Mouse (Mus musculus) intestine, postnatal 0 days (tissue): ENCODE data around the gene Myl6b. TPM values are rescaled to one million over a fixed set of nuclear protein-coding genes. Genes with fewer than 3 reads are reported as not detected.
A peak's percentile ranks its signal among the peaks of the same experiment; 100 is the strongest.
"Not testable (repeated sequence)": the region's sequence is repeated elsewhere in the genome, so short reads cannot be mapped to it uniquely, and the experiment has no call there.

ENCODE experiments used
- ATAC-seq: fragments of 200-750 bp; cut with Nextera tagmentation; 2 replicates; pipeline ENCODE4 v1.8.0; 2017; ENCODE audit warnings: mild to moderate bottlenecking, moderate TSS enrichment, moderate library complexity
- H3K27ac ChIP-seq: fragments of 300-500 bp; sonication (generic); 2 replicates; pipeline ENCODE4 v1.5.1; 2014; ENCODE audit warnings: mild to moderate bottlenecking, low read depth, low read length, moderate library complexity
- H3K27me3 ChIP-seq: fragments of 300-500 bp; sonication (generic); replicated peaks from 2 replicates; pipeline ENCODE4 v1.6.1; 2014; ENCODE audit warnings: low read length, mixed read lengths; ENCODE audit not compliant: control insufficient read depth, insufficient read depth
- H3K36me3 ChIP-seq: fragments of 300-500 bp; sonication (generic); 2 replicates; pipeline ENCODE4 v1.6.1; 2014; ENCODE audit warnings: mild to moderate bottlenecking, moderate library complexity; ENCODE audit not compliant: control insufficient read depth, insufficient read depth
- H3K4me1 ChIP-seq: fragments of 300-500 bp; sonication (generic); replicated peaks from 2 replicates; pipeline ENCODE4 v1.6.1; 2014; ENCODE audit warnings: antibody characterized with exemption, low read length, mixed read lengths; ENCODE audit not compliant: control insufficient read depth, insufficient read depth
- H3K4me2 ChIP-seq: fragments of 300-500 bp; sonication (generic); replicated peaks from 2 replicates; pipeline ENCODE4 v1.6.1; 2014; ENCODE audit warnings: low read depth, mild to moderate bottlenecking, moderate library complexity
- H3K4me3 ChIP-seq: fragments of 300-500 bp; sonication (generic); 2 replicates; pipeline ENCODE4 v1.5.1; 2014; ENCODE audit warnings: low read depth, low read length
- H3K9ac ChIP-seq: fragments of 300-500 bp; sonication (generic); 2 replicates; pipeline ENCODE4 v1.6.1; 2014; ENCODE audit warnings: mild to moderate bottlenecking, low read depth, low read length
- H3K9me3 ChIP-seq: fragments of 300-500 bp; sonication (generic); 2 replicates; pipeline ENCODE4 v1.6.1; 2016; ENCODE audit warnings: mixed run types; ENCODE audit not compliant: control insufficient read depth
- CTCF ChIP-seq: sonication (generic); IDR thresholded peaks from 2 replicates; pipeline ENCODE4 v1.5.1; 2016; ENCODE audit warnings: low read depth, mild to moderate bottlenecking, control low read depth, antibody characterized with exemption, moderate library complexity
- WGBS: fragments of 180-500 bp; shearing (Covaris S2); extraction: QIAGEN DNeasy Blood & Tissue Kit; methylation state at CpG from one replicate; pipeline ENCODE4 v1.1.7; 2014; 5-methylcytosine and 5-hydroxymethylcytosine counted together
- polyA plus RNA-seq: library from polyadenylated mRNA; unstranded; fragments of >200 nt; fragmentation: Nextera tagmentation; extraction: Ambion mirVana; gene quantifications from 2 replicates; pipeline ENCODE4 v1.2.1, GENCODE M21; 2015

Gene Myl6b
- polyA plus RNA-seq, 1 experiment from 2014 or later, result 1.3 TPM

DNA sequence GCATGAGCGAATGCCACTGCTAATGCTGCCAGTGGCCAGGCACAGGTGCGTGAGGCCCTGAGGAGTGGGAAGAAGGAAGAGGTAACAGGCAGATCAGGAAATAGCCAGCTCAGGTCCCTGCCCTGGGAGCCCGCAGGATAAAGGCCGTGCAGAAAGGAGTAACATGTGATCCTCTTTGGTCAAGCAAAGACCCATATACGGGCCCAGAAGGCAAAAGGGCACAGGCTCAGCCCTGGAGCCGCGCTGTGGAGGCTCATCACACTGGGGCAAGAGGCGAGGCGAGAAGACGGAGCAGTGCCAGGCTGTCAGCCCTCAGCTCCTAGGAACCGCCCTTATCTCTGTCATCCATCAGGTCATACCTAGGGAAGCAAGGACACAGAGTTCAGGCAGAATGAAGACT, 11.8 kb upstream of the Myl6b start:
- 80% methylated on average over 11 of the region's 11 CpGs for WGBS
- no peak overlapping the region for H3K4me2 ChIP-seq
- H3K27me3 ChIP-seq, result no peaks in the 10 kb centered on the region
- 0 out of 2 replicates have a peak overlapping the region, but pooled peaks have one; percentile 8 for H3K27ac ChIP-seq
- peaks cover 36% of the 10 kb centered on the region for H3K36me3 ChIP-seq
- no peaks in the 10 kb centered on the region for H3K9me3 ChIP-seq
- no peaks in the 10 kb centered on the region for H3K4me1 ChIP-seq
- no peak for ATAC-seq
- no peak for TF ChIP-seq CTCF
- H3K4me3 ChIP-seq, result no peak overlapping the region
- H3K9ac ChIP-seq, result no peak overlapping the region

- no peak overlapping the region for H3K4me3 ChIP-seq
- 62% methylated on average over 4 of the region's 4 CpGs for WGBS
- H3K4me2 ChIP-seq, result no peak overlapping the region
- no peak overlapping the region for H3K9ac ChIP-seq
- no peaks in the 10 kb centered on the region for H3K27me3 ChIP-seq
- H3K9me3 ChIP-seq, result no peaks in the 10 kb centered on the region
- no peak for ATAC-seq
- H3K4me1 ChIP-seq, result no peaks in the 10 kb centered on the region; the same call in 1 of the 2 replicates
- TF ChIP-seq CTCF, result no peak
- peak overlapping the region; percentile 8; the same call in 1 of the 2 replicates for H3K27ac ChIP-seq
- peaks cover 36% of the 10 kb centered on the region for H3K36me3 ChIP-seq
Observed at GRCm38 (mm10) chr10:128509831-128510230, 11.3 kb upstream of the Myl6b start.

GRCm38 (mm10) chr10:128509203-128509602, 10.7 kb upstream of the Myl6b start:
- H3K4me3 ChIP-seq, result no peak overlapping the region
- H3K4me1 ChIP-seq, result no peaks in the 10 kb centered on the region; the same call in 1 of the 2 replicates
- H3K9me3 ChIP-seq, result no peaks in the 10 kb centered on the region
- WGBS, result 87% methylated on average over 9 of the region's 9 CpGs
- H3K4me2 ChIP-seq, result no peak overlapping the region
- no peak overlapping the region for H3K27ac ChIP-seq
- TF ChIP-seq CTCF, result no peak
- ATAC-seq, result no peak
- H3K27me3 ChIP-seq, result no peaks in the 10 kb centered on the region
- peaks cover 36% of the 10 kb centered on the region for H3K36me3 ChIP-seq
- no peak overlapping the region for H3K9ac ChIP-seq

GRCm38 (mm10) chr10:128508260-128508659, 9.8 kb upstream of the Myl6b start:
- Histone ChIP-seq H3K9me3 (no peaks in the 10 kb centered on the region), H3K36me3 (peaks cover 29% of the 10 kb centered on the region), H3K4me3 (no peak overlapping the region), H3K27me3 (no peaks in the 10 kb centered on the region), H3K27ac (no peak overlapping the region), H3K4me2 (no peak overlapping the region), H3K9ac (no peak overlapping the region), H3K4me1 (no peaks in the 10 kb centered on the region; the same call in 1 of the 2 replicates)
- no peak for ATAC-seq
- no peak for TF ChIP-seq CTCF
- WGBS, result 66% methylated on average over 9 of the region's 9 CpGs

DNA sequence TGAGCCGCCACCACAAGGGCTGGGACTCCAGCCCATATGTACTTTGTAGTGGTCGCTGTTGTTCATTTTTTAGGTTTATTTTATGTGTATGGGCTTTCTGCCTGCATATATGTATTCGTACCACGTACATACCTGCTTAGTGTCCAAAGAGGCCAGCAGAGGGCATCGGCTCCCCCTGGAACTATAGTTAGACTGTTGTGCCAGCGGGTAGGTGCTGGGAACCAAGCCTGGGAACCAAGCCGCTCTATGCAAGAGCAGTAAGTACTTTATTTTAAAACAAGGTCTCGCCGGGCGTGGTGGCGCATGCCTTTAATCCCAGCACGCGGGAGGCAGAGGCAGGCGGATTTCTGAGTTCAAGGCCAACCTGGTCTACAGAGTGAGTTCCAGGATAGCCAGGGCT, 7.5 kb upstream of the Myl6b start:
- H3K4me3 ChIP-seq, result no peak overlapping the region
- no peaks in the 10 kb centered on the region for H3K27me3 ChIP-seq
- no peak overlapping the region for H3K9ac ChIP-seq
- H3K4me1 ChIP-seq, result no peaks in the 10 kb centered on the region; the same call in 1 of the 2 replicates
- TF ChIP-seq CTCF, result peak; percentile 37
- no peaks in the 10 kb centered on the region for H3K9me3 ChIP-seq
- H3K27ac ChIP-seq, result no peak overlapping the region
- ATAC-seq, result no peak
- WGBS, result 98% methylated on average over 14 of the region's 14 CpGs
- no peak overlapping the region for H3K4me2 ChIP-seq
- H3K36me3 ChIP-seq, result 0 out of 2 replicates have a peak, but pooled peaks cover 8% of the 10 kb centered on the region

GRCm38 (mm10) chr10:128505371-128505667, 6.8 kb upstream of the Myl6b start:
- H3K9me3 ChIP-seq, H3K27me3 ChIP-seq, H3K9ac ChIP-seq, H3K27ac ChIP-seq, H3K4me1 ChIP-seq, H3K36me3 ChIP-seq, H3K4me3 ChIP-seq, ATAC-seq, H3K4me2 ChIP-seq: not testable (repeated sequence)
- WGBS, result 87% methylated on average over 5 of the region's 5 CpGs
